Mouse (Mus musculus) layer of hippocampus, postnatal 25 days (tissue): ENCODE measurements around the gene Rbm20. TPM values are rescaled to one million over a fixed set of nuclear protein-coding genes. Genes with fewer than 3 reads are reported as not detected.

ENCODE experiments used
- DNase-seq, 2 experiments: peaks; one replicate each; pipeline ENCODE4 v3.0.0; 2022; ENCODE audit warnings: mixed read lengths in 2 of 2, low spot score in 1 of 2; ENCODE audit errors: extremely low spot score in 1 of 2
- total RNA-seq, 2 experiments: library from RNA; stranded (reverse); gene quantifications; 2 replicates each; pipeline ENCODE4 v1.2.3; 2021

Rbm20 gene
- total RNA-seq, 2 experiments from 2014 or later: 2.7 to 3.4 TPM

GRCm38 (mm10) chr19:53713364-53713763 lies 36.3 kb downstream of the Rbm20 start:
- no peak for DNase-seq

GRCm38 (mm10) chr19:53716469-53716868 lies 39.4 kb downstream of the Rbm20 start:
- no peak for DNase-seq

- no peak for DNase-seq
Observed at GRCm38 (mm10) chr19:53717364-53717763, 40.3 kb downstream of the Rbm20 start.

- no peak for DNase-seq
Observed at GRCm38 (mm10) chr19:53722186-53722585, 45.1 kb downstream of the Rbm20 start.

- no peak for DNase-seq
Observed at GRCm38 (mm10) chr19:53724053-53724452, 46.9 kb downstream of the Rbm20 start.

GRCm38 (mm10) chr19:53726340-53726739 lies 49.2 kb downstream of the Rbm20 start:
- no peak for DNase-seq

GRCm38 (mm10) chr19:53726755-53727154 lies 49.6 kb downstream of the Rbm20 start:
- no peak for DNase-seq

- no peak for DNase-seq
Observed at GRCm38 (mm10) chr19:53727277-53727676, 50.2 kb downstream of the Rbm20 start.

- DNase-seq: no peak
Observed at GRCm38 (mm10) chr19:53727886-53728669, 51.0 kb downstream of the Rbm20 start.

- no peak for DNase-seq
Observed at GRCm38 (mm10) chr19:53729919-53730318, 52.8 kb downstream of the Rbm20 start.

- DNase-seq: no peak
Observed at GRCm38 (mm10) chr19:53731761-53732201, 54.7 kb downstream of the Rbm20 start.

- no peak for DNase-seq
Observed at GRCm38 (mm10) chr19:53734845-53735244, 57.7 kb downstream of the Rbm20 start.

GRCm38 (mm10) chr19:53738701-53739131 lies 61.6 kb downstream of the Rbm20 start:
- no peak for DNase-seq

- no peak for DNase-seq
Observed at GRCm38 (mm10) chr19:53739570-53740266, 62.6 kb downstream of the Rbm20 start.

- DNase-seq: no peak
Observed at GRCm38 (mm10) chr19:53740750-53741380, 63.8 kb downstream of the Rbm20 start.

- no peak for DNase-seq
Observed at GRCm38 (mm10) chr19:53741902-53742301, 64.8 kb downstream of the Rbm20 start.

- no peak for DNase-seq
Observed at GRCm38 (mm10) chr19:53745354-53745753, 68.2 kb downstream of the Rbm20 start.

GRCm38 (mm10) chr19:53746116-53746515 lies 69.0 kb downstream of the Rbm20 start:
- no peak for DNase-seq

- no peak for DNase-seq
Observed at GRCm38 (mm10) chr19:53748236-53748775, 71.2 kb downstream of the Rbm20 start.

- no peak for DNase-seq
Observed at GRCm38 (mm10) chr19:53749326-53749725, 72.2 kb downstream of the Rbm20 start.
